Mouse (Mus musculus) large intestine, adult 2 months (tissue): Measurements from ENCODE around the gene Atxn1l. TPM values are rescaled to one million over a fixed set of nuclear protein-coding genes. Genes with fewer than 3 reads are reported as not detected.
A peak's percentile ranks its signal among the peaks of the same experiment; 100 is the strongest.

Source experiments
- DNase-seq: peaks from one replicate; pipeline ENCODE4 v3.0.0-alpha.2; 2012; ENCODE audit warnings: low read depth, low spot score
- WGBS: fragments of 180-500 bp; shearing (Covaris S2); methylation state at CpG from one replicate; pipeline ENCODE4 v1.1.7; 2018; 5-methylcytosine and 5-hydroxymethylcytosine counted together
- polyA plus RNA-seq: library from polyadenylated mRNA; depleted of rRNA; stranded (reverse); fragments of >200 nt; gene quantifications from 2 replicates; pipeline ENCODE4 v1.2.3, GENCODE M21; 2012

Atxn1l gene
- polyA plus RNA-seq, 1 experiment = 5.5 TPM

DNA sequence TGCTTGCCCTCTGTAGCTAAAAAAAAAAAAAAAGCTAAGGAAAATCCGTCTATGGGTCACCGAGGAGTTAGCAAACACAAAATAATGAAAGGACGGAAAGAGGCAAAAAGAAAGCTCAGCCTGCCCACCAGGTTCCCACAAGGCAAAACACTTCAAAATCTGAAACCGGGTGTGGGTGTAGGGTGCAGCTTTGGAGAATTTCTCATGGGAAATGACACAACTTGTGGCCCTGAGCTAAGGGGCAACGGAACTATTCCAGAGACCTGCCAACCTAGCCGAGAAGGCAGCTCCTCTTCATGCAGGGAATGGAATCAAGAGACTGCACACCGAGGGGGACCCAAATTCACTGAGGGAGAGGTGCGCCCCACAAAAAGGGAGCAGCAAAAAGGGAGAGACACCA is 720 bp downstream of the Atxn1l start:
- no peak for DNase-seq
- 2% methylated on average over 8 of the region's 8 CpGs for WGBS

DNA sequence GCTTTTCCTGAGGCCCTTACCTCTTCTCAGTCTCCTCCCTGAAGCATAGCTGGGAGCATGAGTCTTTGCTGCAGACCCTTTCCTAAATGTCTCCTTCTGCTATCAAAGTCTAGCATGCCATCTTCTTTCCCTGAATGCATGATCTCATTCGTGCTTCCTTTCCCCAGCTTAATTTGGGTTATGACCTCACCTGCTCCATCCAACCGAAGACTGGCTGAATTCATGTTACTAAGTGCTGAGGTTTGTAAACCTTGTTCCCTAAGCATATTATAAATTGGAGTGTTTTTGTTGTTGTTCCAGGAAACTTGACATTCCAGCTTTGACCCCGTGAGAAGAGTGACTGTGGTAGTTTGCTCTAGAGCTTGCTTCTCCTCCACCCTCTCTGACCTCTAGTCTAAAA is 3.5 kb downstream of the Atxn1l start:
- DNase-seq = no peak
- WGBS = 80% methylated on average over 3 of the region's 3 CpGs

DNA sequence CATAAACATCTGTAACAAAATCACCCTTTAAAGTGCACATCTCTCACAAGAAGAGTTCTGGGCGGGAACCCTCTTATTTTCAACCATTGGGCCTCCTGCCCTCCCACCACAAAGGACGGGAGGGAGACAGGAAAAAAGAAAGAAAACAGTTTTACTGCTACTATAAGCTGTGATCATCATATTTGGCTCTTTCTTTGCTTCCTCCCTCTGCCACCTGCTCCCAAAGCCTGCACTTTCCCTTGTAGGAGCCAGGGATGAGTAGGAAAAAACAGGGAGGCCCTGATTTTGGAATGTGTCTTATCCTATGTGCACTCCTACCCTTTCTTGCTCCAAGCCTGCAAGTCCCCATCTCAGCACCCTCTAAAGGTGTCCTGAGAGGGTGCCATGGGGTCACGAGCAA is 6.5 kb downstream of the Atxn1l start:
- WGBS = 71% methylated on average over 3 of the region's 3 CpGs
- no peak for DNase-seq

DNA sequence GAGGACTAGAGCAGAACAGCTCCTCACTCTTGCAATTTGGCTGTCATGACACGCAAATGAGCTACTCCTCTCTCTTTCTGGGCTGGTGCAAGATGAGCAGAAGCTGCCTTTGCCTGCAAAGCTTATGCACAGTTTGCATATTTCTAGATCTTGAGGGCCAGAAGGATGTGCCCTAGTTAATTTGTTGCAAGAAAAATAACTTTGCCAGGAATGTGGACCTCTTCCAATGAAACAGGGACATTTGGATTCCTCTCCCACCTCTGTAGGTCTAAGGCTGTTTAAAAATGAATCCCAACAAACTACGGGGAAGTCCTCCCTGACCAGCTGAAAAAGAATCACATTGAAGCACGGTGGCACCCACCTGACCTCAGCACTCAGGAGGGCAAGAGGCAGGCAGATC is 12.4 kb downstream of the Atxn1l start:
- 87% methylated on average over 3 of the region's 3 CpGs for WGBS
- no peak for DNase-seq

DNA sequence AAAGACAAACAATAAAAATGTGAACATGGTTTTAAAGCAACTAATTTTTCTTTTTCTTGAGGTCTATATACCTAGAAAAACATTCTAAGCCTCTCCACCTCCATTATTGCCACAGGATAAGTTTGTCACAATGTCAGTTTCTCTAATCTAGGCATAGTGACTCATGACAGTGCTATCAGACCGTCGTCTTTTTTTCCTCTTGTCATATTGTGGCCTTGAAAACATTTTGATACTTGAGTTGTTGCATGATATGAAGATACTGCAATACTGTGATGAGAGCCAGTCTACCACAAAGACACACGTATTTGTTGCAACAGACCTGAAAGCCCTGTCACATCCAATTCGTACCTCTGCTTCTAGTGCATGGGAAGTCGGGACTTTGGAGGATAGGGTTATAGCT is 22.6 kb downstream of the Atxn1l start:
- DNase-seq = no peak
- 89% methylated on average over 5 of the region's 5 CpGs for WGBS

DNA sequence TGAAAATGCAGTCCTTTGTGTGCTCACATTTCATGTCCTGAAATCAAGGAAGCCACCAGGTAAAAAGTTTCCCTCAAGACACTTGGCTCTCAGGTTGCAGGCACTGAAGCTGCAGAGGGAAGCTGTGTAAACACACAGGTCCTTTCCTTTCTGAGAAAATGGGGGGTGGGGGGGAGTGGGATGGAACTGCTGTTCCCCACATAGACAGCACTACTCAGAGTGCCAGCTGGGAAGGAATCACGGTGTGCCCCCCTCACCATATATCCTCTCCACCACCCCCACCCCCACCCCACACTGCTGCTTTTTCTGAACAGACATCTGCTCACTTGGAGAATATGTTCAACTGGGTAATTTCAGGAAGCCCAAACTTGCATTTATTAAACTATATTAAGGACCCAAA is 25.0 kb downstream of the Atxn1l start:
- WGBS = 82% methylated on average over 1 of the region's 1 CpGs
- DNase-seq = no peak

DNA sequence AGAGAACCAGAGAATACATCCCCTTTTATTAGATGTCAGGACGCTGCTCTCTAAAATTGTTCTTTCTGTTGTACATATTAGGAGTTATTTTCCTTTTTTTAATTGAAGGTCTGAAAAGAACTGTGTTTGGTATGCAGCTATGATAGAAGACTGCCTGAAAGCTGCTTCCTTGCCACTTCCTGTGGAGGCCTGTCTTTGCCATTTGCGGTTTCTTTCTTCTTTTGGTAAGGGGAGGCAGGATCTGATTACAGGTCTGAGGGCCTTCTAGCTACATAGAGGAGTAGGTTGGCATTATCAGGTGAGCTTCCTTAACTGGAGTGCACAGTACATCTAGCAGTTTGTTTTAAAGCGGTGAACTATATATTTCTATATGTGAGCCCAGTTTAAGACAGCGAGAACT is 29.6 kb downstream of the Atxn1l start:
- 94% methylated on average over 4 of the region's 4 CpGs for WGBS
- no peak for DNase-seq

DNA sequence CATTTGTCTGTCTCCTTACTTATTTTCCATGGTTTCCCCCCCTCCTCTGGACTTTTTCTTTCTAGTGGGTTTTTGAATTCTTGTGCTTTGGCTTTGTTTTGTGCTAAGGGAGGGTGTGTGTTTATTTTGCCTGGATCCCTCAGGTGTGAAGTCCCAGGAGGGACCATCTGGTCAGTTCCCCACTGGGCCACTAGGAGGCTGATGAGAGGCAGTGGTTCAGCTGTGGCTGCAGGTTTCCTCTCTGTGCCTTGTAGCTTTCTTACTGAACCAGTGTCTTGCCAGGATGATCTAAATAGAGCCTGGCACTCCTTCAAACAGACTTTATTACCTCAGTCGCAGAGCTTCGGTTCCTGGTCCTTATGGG is 30.7 kb downstream of the Atxn1l start:
- WGBS = 2% methylated on average over 2 of the region's 2 CpGs
- DNase-seq = peak; percentile 68

DNA sequence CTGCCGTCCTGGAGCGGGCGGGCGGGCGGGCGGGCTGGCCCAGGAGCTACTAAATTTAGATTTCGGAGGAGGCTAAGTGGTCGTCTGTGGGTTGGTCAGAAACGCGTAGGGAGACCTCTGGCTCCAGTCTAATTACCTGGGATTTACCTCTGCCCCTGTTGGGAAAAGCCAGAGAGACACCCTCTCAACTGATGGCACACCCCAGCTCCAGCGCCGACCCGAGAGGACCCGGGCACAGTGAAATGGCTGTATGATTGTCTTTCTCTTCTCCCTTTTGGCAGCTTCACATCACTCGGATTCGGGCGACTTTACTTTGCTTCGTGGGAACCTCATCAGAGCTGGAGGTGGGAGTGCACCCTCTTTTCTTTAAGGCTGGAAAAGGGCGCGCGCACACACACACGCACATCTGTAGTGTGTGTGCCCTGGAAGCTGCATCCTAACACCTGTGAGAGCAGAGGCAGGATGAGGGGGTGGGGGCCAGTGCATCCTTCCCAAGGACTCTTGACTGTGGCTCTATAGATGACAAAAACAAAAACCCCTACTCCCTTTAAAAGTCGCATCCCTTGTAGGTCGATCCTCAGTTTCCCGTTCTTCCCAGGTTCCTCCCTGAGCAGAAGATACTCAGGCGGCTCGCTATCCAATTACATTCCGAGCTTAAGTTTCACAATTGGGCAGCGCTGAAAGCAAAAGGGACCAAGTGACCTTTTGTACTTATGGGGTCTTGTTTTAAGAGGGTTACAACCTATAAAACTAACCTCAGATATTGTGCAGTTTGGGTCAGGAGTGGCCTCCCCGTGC is 31.3 kb downstream of the Atxn1l start:
- DNase-seq = no peak
- 4% methylated on average over 30 of the region's 30 CpGs for WGBS

DNA sequence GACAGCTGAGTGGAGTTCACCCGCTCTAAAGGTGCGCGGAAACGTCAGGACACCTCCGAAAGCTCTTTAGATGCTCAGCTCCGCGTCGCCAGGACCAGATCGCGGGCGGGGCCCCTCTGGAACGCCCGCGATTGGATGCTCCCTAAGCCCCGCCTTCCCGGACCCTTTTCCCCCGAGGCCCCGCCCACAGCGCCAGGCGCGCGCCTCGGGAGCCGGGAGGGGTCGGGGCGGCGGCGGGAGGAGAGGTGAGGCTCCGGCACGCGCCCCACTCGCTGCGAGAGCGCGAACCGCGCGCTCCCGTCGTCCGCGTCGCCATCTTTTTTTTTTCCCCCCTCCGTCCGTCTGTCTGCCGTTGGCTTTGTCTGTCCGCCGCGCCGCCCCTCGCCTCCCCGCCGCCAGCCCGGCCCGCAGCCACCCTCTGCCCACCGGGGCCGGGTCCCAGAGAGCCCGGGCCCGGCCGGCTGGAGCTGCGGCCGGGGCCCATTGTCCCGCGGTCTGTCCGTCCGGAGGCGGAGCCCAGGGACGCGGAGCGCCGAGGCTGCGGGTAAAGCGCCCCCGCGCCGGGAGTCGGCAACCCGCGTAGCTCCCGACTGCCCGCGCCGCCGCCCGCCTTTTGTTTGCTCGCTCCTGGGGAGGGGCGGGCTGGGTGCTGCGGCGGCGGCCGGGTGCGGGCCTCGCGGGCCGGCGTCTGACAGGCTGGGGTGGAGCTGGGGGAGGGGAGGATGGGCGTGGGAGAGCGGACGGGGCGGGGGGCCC is 32.0 kb downstream of the Atxn1l start, which contains the start of gene Zfp821:
Gene Zfp821, plus strand, starts transcription at position 227 of the 756 bp plus-strand sequence.
- WGBS = under 1% methylated on average over 93 of the region's 100 CpGs
- DNase-seq = peak; percentile 81

DNA sequence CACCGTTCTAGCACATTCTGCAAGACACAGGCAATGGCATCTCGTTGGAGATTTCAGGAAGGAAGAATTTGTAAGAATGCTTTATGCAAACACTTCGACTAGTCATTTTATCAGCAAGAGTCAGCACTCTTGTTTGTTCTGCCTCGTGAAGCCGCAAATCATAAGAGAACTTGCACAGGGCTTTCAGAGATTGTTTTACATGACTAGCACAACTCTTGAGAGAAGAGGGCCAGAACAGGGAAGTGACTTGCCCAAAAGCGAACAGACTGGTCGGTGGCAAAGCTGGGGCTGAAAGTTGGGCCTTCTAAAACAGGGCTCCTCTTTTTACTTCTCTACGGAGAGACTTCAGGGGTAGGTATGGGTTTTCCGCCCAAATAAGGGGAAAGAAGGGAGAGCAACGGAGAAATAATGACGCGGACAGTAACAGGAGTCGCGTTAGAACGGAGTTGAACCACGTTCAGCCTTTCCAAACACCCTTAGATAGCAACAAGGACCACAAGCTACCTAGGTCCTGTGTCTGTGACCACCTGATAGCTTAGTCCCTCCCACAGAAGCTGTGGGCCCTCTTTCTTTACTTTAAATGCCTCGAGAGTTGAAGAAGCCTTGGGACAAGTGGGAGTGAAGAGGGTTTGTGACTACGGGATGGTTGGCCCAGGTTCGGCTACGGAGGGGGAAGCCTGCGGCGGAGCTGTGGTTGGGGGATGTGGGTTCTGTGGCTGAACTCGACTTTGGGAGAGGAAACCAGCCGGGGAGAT is 32.8 kb downstream of the Atxn1l start:
- DNase-seq = no peak

DNA sequence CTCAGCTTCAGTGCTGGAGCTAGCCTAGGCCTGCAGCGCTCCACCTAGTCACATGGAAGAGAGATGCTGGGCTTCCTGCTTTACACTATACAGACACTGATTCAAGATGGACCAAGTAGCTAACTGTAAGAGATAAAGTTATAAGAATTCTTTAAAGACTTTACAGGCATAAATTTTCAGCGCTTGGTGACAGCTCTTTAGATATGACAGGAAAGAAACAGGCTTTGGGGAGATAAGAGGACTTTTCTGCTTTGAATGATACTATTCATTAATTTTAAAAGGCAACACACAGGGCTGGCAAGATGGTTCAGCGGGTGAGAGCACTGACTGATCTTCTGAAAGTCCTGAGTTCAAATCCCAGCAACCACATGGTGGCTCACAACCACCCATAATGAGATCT is 39.1 kb downstream of the Atxn1l start:
- WGBS = 90% methylated on average over 3 of the region's 3 CpGs
- no peak for DNase-seq

More for the DNA sequence above, 32.8 kb downstream of the Atxn1l start:
- 8% methylated on average over 24 of the region's 24 CpGs for WGBS

DNA sequence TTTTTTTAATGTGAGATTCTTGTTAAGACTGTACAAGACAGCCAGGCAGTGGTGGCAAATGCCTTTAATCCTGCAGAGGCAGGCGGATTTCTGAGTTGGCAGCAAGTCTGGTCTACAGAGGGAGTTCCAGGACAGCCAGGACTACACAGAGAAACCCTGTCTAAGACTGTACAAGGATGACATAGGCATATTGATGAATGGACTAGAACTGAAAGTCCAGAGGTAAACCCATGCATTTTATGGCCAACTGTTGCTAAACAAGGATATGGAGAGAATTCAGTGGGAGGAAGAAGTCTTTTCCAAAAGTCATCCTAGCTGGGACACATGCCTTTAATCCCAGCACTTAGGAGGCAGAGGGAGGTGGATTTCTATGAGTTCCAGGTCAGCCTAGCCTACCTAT is 39.8 kb downstream of the Atxn1l start:
- DNase-seq = no peak
- 85% methylated on average over 1 of the region's 1 CpGs for WGBS

DNA sequence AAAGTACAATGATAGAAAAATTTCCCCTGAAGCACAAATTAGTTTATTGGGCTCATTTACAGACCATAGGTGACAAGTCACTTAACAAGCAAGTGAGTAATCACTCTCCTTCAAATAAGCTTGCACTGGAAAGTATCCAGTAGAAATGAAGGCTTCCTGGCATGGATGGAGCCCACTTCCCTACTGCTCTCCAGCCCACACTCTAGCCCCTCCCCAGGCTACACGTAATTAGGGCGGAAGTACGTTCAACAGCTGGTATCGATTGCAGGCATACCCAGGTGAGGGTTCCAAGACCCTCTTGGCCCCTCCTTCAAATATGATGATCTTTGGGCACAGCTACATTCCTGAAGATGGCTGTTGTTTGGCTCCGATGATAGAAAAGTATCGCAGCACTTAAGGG is 43.4 kb downstream of the Atxn1l start:
- DNase-seq = peak; percentile 59
- 35% methylated on average over 6 of the region's 6 CpGs for WGBS

DNA sequence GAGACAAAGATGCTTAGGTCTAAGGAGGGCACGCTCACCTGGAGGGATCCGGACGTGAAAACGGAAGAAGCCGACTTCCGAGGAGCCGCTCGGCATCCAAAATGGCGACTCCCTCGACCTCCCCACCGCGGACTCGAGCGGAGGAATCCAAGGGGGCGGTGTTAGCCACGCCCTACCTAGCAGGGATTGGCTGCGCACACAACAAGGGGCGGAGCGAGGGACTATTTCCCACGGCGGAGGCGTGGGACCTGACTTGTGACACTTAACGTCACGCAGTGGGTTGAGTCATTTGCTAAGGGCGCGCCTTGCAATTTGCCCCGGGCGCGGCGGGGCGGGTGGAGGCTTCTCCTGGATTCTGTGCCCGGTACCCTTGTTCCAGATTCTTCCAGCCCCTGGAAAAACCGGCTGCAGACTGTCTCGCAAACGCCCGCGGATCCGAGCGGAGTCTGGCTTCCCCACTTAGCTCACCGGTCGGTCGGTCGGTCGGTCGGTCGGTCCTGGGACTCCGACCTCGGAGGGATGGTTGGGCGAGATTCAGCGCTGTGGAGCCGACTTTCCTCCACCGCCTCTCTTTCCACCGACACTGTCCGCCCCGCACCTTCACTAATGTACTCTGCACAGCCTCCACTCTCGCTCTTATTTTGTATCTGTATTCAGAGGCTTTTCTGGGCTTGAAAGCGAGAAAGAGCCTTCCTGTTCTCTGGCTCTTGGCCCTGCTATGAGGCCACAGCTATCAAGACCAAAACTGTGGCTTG is 44.2 kb downstream of the Atxn1l start, which contains the start of gene Ist1:
Gene Ist1, minus strand, starts transcription at position 115 of the 755 bp plus-strand sequence.
- peak; percentile 98 for DNase-seq
- under 1% methylated on average over 57 of the region's 57 CpGs for WGBS

DNA sequence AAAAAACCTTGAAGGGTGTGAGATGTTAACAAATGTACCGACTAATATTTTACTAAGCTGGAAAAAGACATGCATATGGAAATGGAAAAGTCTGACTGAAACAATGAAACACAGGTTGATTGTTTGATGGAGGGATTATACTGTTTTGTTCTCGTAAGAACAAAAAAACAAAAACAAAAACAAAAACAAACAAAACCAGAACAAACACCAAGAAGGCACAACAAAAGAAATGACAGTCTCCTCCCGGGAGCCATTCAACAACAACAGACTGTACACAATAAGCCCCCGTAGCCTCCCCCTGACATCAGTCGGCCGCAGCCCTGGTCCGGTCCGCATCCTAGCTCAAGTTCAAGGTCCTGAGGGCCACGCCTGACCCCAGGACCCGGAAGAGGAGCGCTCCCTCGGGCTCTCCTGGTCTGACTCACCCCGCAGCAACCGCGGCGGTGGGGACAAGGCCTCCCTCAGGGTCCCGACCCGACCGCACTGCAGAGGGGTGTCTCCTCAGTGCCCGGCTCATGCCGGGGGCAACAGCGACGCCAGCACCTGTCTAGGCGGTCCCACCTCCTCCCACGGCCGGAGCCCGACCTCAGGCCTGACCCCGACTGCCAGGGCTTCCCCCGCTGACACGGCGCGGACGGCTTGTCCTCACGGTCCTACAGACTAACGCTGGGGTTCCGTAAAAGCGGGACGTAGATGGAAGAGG is 44.9 kb downstream of the Atxn1l start:
- DNase-seq = no peak
- WGBS = under 1% methylated on average over 38 of the region's 38 CpGs

DNA sequence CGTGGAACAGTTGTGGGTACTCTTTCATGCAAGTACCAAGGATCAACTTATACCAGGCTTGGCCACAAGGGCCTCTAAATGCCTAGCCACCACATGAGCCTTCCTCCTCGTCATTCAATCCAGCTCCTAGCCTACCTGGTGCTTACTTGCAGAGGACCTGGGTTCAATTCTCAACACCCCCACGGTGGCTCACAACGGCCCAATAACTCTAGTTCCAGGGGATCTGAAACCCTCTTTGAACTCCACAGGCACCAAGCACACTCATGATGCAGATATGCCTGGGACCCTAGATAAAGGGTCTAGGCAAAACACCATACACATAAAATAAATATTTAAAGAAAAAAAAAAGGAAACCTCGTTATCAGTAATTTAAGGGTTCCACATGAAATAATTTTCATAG is 45.8 kb downstream of the Atxn1l start:
- 33% methylated on average over 5 of the region's 5 CpGs for WGBS
- DNase-seq = no peak

DNA sequence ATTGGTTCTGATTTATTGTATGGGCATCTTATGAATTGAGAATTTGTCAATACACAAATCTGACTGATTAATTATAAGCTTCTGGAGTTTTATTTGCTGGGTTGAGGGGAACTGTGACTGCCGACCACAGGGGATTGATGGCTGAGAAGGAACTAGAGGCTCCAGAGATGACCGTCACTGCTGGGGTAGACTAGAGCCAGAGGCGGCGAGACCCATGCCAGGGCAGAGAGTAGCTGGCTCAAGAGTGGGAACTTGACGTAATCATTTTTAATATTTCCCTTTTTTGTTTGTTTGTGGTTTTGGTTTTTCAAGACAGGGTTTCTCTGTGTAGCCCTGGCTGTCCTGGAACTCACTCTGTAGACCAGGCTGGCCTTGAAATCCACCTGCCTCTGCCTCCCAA is 50.3 kb downstream of the Atxn1l start:
- DNase-seq = no peak
- WGBS = 84% methylated on average over 5 of the region's 5 CpGs

DNA sequence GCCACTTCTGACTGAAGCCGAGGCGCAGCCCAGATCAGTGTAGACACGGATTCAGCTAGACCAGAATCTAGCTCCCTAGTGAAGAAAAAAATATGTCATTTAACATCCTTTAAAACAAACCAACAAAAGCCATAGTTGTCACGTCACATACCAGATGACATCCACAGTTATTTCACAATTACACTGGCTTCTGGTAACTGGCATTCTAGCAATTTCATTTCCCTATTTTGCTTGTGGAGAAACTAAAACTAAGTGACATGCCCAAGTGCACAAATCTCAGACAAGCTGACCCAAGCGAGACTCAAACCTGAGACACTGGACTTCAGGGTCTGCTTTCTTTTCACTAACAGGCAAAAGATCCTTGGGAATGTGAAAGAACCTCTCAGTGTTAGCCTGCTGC is 55.4 kb downstream of the Atxn1l start:
- WGBS = 93% methylated on average over 5 of the region's 5 CpGs
- no peak for DNase-seq
